Mouse (Mus musculus): Measurements from ENCODE around the gene Itpk1.

DNA sequence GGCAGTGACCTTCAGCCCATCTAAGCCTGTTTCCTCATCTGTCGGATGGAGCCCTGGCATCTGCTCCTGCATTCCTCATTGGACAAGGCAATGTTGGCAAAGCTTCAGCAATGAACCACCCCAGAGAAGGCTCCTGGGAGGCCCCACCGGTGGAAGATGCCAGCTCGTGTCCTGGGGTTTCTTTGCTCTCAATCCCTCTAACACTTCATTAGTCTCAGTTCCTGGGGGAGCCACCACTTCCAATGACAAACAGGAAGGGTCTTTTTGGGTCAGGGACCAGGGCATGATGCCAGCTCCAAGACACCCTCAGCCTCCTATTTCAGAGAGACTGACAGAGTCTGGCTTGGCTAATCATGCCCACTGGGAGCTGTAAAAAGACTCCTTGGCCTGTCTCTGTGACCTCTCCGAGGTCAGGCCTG, 71.6 kb downstream of the Itpk1 start:
- no peak for TF ChIP-seq CTCF (IDR thresholded peaks at IDR 0.05; ENCODE audit: control insufficient read depth, insufficient read depth, insufficient read length)
- no peak for TF ChIP-seq MYOD1 (IDR thresholded peaks at IDR 0.05; ENCODE audit: control insufficient read depth, insufficient read length, low read depth)

Measured in C2C12 (cell line).